Mouse (Mus musculus): Measurements from ENCODE around the gene Cd247.

The Cd247 gene

GRCm38 (mm10) chr1:165857279-165857678 lies 68.8 kb downstream of the Cd247 start:
- DNase-seq: no peak

- peak; percentile 29 to 36 for DNase-seq
These were observed 69.9 kb downstream of the Cd247 start for GRCm38 (mm10) chr1:165858356-165858755.

GRCm38 (mm10) chr1:165860373-165861234 lies 72.1 kb downstream of the Cd247 start:
- no peak for DNase-seq

- no peak for DNase-seq
These were observed 72.7 kb downstream of the Cd247 start for GRCm38 (mm10) chr1:165861235-165861609.

GRCm38 (mm10) chr1:165862059-165862458 lies 73.6 kb downstream of the Cd247 start:
- no peak for DNase-seq

- no peak for DNase-seq
These were observed 76.6 kb downstream of the Cd247 start for GRCm38 (mm10) chr1:165864864-165865795.

- no peak for DNase-seq
These were observed 78.3 kb downstream of the Cd247 start for GRCm38 (mm10) chr1:165866630-165867280.

GRCm38 (mm10) chr1:165868659-165869058 lies 80.2 kb downstream of the Cd247 start:
- no peak for DNase-seq

GRCm38 (mm10) chr1:165874645-165875044 lies 86.2 kb downstream of the Cd247 start:
- no peak for DNase-seq

GRCm38 (mm10) chr1:165875520-165876284 lies 87.2 kb downstream of the Cd247 start:
- no peak for DNase-seq

- no peak for DNase-seq
These were observed 90.3 kb downstream of the Cd247 start for GRCm38 (mm10) chr1:165878751-165879150.

- DNase-seq: no peak
These were observed 93.8 kb downstream of the Cd247 start for GRCm38 (mm10) chr1:165882146-165882900.

GRCm38 (mm10) chr1:165891686-165892085 lies 103.2 kb downstream of the Cd247 start:
- no peak for DNase-seq

- DNase-seq: no peak
These were observed 115.1 kb downstream of the Cd247 start for GRCm38 (mm10) chr1:165903596-165903995.

GRCm38 (mm10) chr1:165908153-165908552 lies 119.7 kb downstream of the Cd247 start:
- no peak for DNase-seq

- no peak for DNase-seq
These were observed 120.3 kb downstream of the Cd247 start for GRCm38 (mm10) chr1:165908806-165909205.

GRCm38 (mm10) chr1:165909471-165909870 lies 121.0 kb downstream of the Cd247 start:
- DNase-seq: no peak

- DNase-seq: no peak
These were observed 125.4 kb downstream of the Cd247 start for GRCm38 (mm10) chr1:165913720-165914415.

GRCm38 (mm10) chr1:165914416-165914801 lies 125.9 kb downstream of the Cd247 start:
- no peak for DNase-seq

GRCm38 (mm10) chr1:165921026-165921425 lies 132.5 kb downstream of the Cd247 start:
- peak; percentile 16 to 23 for DNase-seq

- DNase-seq: no peak
These were observed 134.0 kb downstream of the Cd247 start for GRCm38 (mm10) chr1:165922488-165922887.
